In the genomic region with DNA sequence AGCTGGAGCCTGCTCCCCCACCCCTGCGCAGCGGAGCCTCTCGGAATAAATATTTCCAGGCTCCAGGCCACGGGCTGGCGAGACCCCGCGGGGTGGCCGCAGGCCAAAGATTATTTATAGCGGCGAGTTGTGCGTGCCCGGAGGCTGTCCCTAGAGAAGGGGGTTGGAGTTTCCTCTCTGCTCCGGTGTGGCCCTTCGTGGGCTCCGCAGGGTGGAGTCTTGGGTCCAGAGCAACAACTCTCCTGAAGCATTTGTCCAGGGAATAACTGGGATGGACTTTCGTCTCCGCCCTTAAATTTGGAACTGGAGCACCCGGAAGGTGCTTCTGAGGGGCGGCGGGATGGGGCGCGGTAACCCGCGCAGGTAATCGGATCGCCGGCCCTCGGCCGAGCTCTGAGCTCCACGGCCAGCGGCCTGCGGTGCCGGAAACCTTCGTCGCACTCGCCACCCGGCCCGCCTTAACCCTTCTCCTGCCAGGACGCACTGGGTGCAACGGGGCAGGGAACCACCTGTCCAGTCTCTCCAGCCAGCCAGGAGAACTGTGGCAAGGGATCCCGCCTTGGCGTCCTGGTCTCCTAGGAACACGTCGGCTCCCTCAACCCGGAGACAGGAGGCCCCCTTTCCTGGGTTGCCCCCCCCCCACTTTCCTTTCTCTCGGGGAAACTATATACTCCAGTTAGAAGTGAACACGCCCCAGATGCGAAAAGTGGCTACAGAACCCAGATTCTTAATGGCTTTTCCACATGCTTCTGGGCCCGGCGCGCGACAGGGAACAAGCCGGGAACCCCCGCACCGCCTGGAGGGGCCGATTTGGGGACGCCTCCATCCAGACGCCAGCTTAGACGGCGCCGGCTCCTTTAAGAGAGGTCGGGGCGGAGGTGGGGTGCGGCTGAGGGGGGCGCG, we compare ENCODE assay signal across 8 mouse cellular contexts. TPM values are rescaled to one million over a fixed set of nuclear protein-coding genes. Genes with fewer than 3 reads are reported as not detected.
A peak's percentile ranks its signal among the peaks of the same experiment; 100 is the strongest.
DNase-seq lines count a peak whose midpoint lies in the region; ATAC-seq and TF ChIP-seq lines count a peak whose summit lies in the region.

No protein-coding gene starts in this region.

- ATAC-seq in intestine, postnatal 0 days: no peak
- no peak for ATAC-seq in activated CD4-positive, CD25-positive, alpha-beta regulatory T cell, adult 4 months

- H3K4me3 ChIP-seq in heart, adult 2 months: peak overlapping the region; percentile 58
- peak overlapping the region; percentile 51 for H3K4me3 ChIP-seq in intestine, postnatal 0 days (ENCODE audit: low read depth, low read length)

- H3K27me3 ChIP-seq in heart, adult 2 months (ENCODE audit: control insufficient read depth, insufficient read depth, low read length): peaks cover 6% of the 10 kb centered on the region; the same call in 1 of the 2 replicates
- peaks cover 94% of the 10 kb centered on the region for H3K27me3 ChIP-seq in intestine, postnatal 0 days (replicated peaks; ENCODE audit: control insufficient read depth, insufficient read depth, low read length)

- H3K27ac ChIP-seq in heart, adult 2 months: peak overlapping the region; percentile 29
- no peak overlapping the region for H3K27ac ChIP-seq in intestine, postnatal 0 days (ENCODE audit: low read depth, low read length)

- peaks cover 14% of the 10 kb centered on the region for H3K4me1 ChIP-seq in heart, adult 2 months (ENCODE audit: control insufficient read depth, insufficient read depth, low read length)
- peaks cover 18% of the 10 kb centered on the region for H3K4me1 ChIP-seq in intestine, postnatal 0 days (replicated peaks; ENCODE audit: control insufficient read depth, insufficient read depth, low read length)

- H3K36me3 ChIP-seq in heart, adult 2 months (ENCODE audit: control insufficient read depth, insufficient read depth, low read length): no peaks in the 10 kb centered on the region
- no peaks in the 10 kb centered on the region for H3K36me3 ChIP-seq in intestine, postnatal 0 days (ENCODE audit: control insufficient read depth, insufficient read depth)

- peak; percentile 40 for DNase-seq in ZHBTc4 (ENCODE audit: low read depth, low spot score)
- DNase-seq in embryo, embryonic 9.5 days (ENCODE audit: extremely low spot score): peak; percentile 50
- peak; percentile 85 to 86 for DNase-seq in heart, adult 2 months
- peak; percentile 61 for DNase-seq in lung, postnatal 10 days
- peak; percentile 28 for DNase-seq in testis, postnatal 14 days (ENCODE audit: low spot score)
- no peak for DNase-seq in right cerebral cortex, adult 2 months (ENCODE audit: low spot score in 2 of 2)

- TF ChIP-seq EP300 in heart, adult 2 months (IDR thresholded peaks at IDR 0.05; ENCODE audit: insufficient read depth, low read depth, low read length): 0 out of 2 replicates have a peak, but pooled peaks have one; percentile 8

- H3K79me2 ChIP-seq in heart, adult 2 months (replicated peaks; ENCODE audit: control insufficient read depth, insufficient read depth, low read length): no peaks in the 10 kb centered on the region

- intact Hi-C loops in heart, adult 2 months (cut with DNase I): loop anchor here (10.0 kb wide), 1 partner anchor 320 kb away; no protein-coding TSS in a partner anchor

- H3K9ac ChIP-seq in heart, adult 2 months (ENCODE audit: low read depth, low read length): peak overlapping the region; percentile 43
- no peak overlapping the region for H3K9ac ChIP-seq in intestine, postnatal 0 days (ENCODE audit: low read depth, low read length)

- H3K9me3 ChIP-seq in intestine, postnatal 0 days (ENCODE audit: control insufficient read depth): no peaks in the 10 kb centered on the region

- under 1% methylated on average over 66 of the region's 66 CpGs for WGBS in heart, adult 2 months
- WGBS in intestine, postnatal 0 days: 1% methylated on average over 66 of the region's 66 CpGs

- peak overlapping the region; percentile 67 for H3K4me2 ChIP-seq in intestine, postnatal 0 days (replicated peaks; ENCODE audit: low read depth)

- TF ChIP-seq CTCF in heart, adult 2 months (IDR thresholded peaks at IDR 0.05): no peak
- no peak for TF ChIP-seq CTCF in intestine, postnatal 0 days (IDR thresholded peaks at IDR 0.05; ENCODE audit: low read depth)

- 0 out of 2 replicates have a peak, but pooled peaks have one; percentile 3 for TF ChIP-seq POLR2A in heart, adult 2 months (IDR thresholded peaks at IDR 0.05; ENCODE audit: insufficient read depth, low read depth, low read length)

RNA-seq across cellular contexts. Expression of a gene that starts 8.7 kb away (rescaled TPM):
- 10 to 100 TPM; 17.1 to 41.4 TPM for total RNA-seq in heart, adult 2 months (2021)
- polyA plus RNA-seq in heart, adult 2 months (2012; rRNA removed): 1.8 and 30.9 TPM in 2 replicates
- polyA plus RNA-seq in intestine, postnatal 0 days (2015; fragmentation: Nextera tagmentation; extraction: Ambion mirVana): 0.46 and 0.50 TPM in 2 replicates
- under 1 TPM in 1 of 2 experiments, not detected in 1; 0.52 TPM for polyA plus RNA-seq in activated CD4-positive, CD25-positive, alpha-beta regulatory T cell, adult 4 months (2017; shearing (Covaris generic))

Comparison
In these comparisons a context has a peak if more than half of its experiments do, and no peak if none do; other contexts are left out.
1. DNase-seq: peak in ZHBTc4 (single experiment), embryo, embryonic 9.5 days (single experiment), heart, adult 2 months (2 of 2), lung, postnatal 10 days (single experiment) and testis, postnatal 14 days (single experiment); none in right cerebral cortex, adult 2 months (0 of 2).